Mouse (Mus musculus): ENCODE results near the gene Gm1604a.
"Not testable (repeated sequence)": the region's sequence is repeated elsewhere in the genome, so short reads cannot be mapped to it uniquely, and the experiment has no call there.

Gene Gm1604a

GRCm38 (mm10) chr17:7069561-7070240, 44.3 kb downstream of the Gm1604a start:
- DNase-seq = not testable (repeated sequence)

DNA sequence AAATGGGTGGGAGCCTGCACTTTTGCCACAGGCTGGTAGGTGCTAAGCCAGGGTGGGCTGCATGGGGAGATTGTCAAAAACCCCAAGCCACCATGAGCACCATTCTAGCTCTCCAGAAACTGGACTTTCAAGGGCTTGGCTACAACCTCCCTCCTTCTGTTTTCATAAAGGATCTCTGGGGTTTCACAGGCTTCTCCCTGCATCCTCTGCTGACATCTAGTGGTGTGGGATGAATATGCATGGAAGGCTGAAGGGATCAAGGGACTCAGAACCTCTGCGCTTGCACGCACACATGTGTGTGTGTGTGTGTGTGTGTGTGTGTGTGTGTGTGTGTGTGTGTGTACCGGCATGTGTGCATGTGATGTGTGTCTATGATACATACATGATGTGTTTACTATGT, 49.1 kb downstream of the Gm1604a start:
- DNase-seq = peak; percentile 60

GRCm38 (mm10) chr17:7075519-7075918, 50.2 kb downstream of the Gm1604a start:
- DNase-seq = not testable (repeated sequence)

GRCm38 (mm10) chr17:7079558-7079957, 54.2 kb downstream of the Gm1604a start:
- peak; percentile 79 for DNase-seq

DNA sequence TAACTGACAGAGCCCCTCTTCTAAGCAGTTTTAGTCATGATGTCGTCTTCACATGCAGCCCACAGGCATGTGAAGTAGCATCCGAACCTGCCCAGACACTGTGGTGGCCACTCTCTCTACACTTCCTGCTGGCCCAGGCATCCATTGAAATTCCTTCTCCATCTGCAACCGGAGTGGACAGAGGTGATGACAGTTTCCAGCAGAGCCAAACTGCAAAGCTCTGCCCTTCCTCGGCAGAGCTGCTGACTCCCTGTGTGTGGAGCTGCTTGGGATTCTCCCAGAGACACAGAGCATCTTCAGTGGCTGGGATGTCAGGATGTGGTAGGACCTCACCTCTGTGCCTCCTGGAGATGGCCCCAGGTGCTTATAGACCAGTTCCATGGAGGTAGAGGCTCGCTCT, 59.2 kb downstream of the Gm1604a start:
- not testable (repeated sequence) for DNase-seq

DNA sequence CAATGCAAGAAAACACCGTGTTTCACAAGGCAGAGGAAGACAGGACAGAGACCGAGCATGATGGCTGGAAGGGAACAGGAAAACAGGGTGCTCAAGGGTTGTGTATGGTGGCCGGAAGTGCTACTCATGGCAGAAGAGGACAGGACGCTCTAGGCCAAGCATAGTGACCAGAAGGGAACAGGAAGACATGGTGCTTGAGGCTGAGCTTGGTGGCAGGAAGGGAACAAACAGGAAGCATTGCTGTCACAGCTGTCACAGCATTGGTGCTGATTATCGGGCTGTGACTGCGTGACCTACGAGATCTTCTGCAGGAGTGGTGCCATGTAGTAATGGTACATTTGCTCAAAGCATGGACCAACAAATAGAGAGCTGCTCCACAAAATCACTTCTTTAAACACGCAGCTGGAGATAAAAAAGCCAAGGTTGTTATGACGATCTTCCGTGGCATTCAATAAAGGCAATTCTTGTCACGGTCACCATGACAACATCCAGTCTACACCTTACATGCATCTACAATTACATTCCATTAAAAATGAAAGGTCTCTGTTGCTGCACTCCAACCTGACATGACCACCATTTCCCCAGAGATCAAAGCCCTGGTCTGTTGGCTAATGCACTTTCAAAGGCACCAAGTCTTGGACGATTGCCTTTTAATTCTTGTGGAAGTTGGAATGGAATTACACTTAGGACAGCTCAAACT, 60.3 kb downstream of the Gm1604a start:
- DNase-seq = not testable (repeated sequence)

DNA sequence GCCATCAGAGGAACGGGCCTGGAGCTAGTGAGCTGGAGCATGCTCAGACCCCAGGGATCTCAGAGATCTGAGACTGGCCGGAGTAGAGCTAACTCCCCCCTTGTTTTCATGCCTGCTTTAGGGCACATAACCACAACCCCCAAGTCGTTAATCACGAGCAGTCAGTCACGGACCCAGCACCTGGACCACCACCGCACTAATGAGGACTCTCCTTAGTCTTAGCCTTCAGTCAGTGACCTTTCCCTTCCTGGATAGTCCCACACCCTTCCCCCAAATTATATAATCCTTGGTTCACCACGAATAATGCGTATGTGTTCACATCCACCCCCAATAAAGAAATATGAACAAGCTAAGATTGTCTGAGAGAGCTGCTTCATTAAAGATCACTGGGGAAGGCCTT, 61.5 kb downstream of the Gm1604a start:
- DNase-seq = not testable (repeated sequence)

DNA sequence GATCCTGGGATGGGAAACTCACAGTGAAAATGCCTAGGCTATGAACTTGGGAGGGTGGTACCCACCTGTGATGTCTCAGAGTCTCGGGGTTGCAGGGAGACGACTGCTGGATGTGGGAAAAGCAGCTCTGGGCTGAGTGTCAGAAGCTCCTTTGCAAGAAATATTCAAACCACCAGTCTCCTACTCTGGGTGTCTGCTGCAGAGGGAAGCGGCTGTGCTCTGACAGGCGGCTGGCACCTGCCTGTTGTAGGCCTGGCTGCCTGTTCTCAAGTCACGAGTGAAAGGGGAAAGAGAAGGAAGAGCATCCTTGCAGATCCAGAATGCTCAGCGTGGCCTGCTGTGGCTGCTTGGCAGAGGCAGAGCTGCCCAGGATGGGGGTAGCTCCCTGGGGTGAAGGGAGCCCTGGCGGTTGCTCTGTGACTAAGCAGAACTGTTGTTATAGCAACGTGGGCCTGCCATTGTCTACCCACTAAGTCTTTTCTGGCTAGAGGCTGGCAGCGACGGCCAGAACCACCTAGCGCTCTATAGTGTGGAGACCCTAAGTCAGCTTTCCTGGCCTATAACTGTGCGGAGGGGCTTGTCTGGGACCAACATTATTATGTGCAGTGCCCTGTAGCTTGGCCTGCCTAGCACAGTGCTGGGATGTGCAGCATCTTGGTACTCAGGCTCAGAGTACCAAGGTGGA, 72.6 kb downstream of the Gm1604a start:
- DNase-seq = not testable (repeated sequence)

DNA sequence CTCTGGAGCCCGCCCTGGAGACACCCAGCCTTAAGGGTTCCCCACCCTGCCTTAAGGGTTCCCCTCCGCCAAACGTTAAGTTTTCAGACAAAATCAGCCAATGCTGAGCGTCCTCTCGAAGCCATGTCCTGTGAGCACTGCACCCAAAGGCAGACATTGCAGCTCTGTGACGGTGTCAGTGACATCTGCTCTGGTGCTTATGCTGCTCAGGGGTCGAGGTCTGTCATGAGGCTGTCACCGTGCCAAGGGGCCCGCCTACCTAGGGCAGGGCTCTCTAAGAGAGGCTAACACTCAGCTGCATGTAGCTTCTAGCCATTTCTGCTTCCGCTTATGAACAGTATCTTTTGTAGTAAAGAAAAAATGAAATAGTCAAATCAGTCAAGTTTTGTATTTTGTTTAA, 73.7 kb downstream of the Gm1604a start:
- DNase-seq = peak; percentile 36

DNA sequence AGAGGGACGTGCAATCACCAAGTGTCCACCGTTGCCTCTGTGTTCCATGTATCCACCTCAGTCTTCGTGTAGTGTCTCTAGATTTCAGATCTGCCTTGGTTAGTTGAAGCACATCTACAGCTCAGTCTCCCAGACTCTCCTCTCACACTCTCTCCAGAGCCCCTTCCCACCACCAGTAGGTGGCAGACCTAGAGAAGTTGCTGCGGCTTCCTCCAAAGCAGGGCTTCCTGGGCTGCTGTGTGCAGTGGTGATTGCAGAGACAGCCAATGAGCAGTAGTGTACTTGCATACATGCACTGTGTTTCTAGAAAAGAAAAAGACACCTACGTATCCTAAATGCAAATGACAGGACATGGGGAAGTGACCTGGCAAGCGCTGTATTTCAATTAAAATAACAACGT, 77.6 kb downstream of the Gm1604a start:
- not testable (repeated sequence) for DNase-seq

DNA sequence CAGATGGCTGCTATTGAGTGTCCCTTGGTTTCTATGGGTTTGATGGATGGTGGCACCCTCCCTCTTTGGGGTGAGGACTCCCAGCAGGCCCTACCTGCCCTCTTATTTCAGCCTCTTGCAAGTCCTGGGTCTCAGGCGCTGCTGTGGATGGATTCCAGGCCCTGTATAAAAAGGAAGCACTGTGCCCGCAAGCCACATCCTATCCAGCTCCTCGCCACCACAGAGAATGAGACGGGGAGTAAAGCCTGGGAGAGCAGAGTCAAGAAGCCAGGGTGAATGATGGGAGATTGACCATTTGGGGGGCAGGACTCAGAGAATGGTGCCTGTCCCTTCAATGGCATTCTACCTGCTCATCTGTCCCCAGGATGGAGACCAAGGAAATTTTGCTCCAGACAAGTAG, 86.3 kb downstream of the Gm1604a start:
- not testable (repeated sequence) for DNase-seq

DNA sequence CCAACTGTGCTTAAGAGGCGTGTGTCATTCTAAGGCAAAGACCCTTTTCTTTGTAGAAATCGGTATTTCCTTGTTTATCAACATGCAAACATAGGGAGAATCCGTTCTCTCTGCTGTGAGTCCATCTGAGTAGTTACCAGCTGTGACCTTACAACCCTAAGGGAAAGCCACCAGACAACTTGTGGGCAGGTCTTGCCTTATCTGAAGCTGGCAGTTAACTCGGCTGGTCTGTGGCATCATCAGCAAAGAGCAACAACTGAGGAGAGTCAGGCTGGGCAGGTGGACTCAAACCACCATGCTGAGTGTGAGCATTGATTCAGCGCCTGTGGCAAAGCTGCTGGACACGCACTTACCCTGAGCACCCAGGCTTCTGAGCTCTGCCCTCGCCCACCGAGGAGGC, 90.9 kb downstream of the Gm1604a start:
- not testable (repeated sequence) for DNase-seq

GRCm38 (mm10) chr17:7120835-7121234, 95.5 kb downstream of the Gm1604a start:
- not testable (repeated sequence) for DNase-seq

DNA sequence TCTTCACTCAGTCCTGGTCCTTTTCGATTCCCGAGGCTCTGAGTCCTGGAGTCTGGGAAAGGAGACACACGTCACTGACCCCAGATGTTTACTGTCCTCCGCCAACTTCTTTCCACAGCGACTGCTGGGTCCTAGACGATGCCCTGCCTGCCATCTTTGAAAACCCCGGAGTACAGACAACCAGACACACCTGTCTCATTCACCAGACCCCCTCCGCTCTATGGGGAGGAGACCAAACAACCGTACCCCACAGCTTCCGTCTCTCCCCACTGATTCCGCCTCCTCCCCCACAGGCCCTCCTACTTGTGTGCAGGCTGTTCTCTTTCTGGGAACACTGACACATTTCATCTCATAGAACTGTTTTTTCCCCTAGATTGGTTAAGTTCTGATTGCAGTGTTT, 97.2 kb downstream of the Gm1604a start:
- DNase-seq = not testable (repeated sequence)

GRCm38 (mm10) chr17:7126475-7126874, 101.1 kb downstream of the Gm1604a start:
- DNase-seq = not testable (repeated sequence)

DNA sequence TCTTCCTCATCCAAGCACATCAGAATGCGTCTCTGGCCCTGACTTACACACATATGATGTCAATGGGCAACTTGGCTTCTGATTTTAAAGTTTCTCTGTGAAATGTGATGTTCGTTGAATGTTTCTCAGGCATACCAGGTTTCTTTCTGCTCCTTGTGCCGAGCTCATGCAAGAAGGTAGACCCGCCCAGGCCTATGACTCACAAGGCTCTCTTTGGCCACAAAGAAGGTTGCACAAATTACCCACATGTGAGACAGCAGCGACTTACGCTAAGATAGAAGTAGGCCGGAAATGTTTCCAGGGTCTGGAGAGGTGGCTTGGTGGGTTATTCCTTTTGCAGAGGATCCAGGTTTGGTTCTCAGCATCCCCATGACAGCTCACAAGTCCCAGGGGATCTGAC, 108.6 kb downstream of the Gm1604a start:
- DNase-seq = not testable (repeated sequence)

DNA sequence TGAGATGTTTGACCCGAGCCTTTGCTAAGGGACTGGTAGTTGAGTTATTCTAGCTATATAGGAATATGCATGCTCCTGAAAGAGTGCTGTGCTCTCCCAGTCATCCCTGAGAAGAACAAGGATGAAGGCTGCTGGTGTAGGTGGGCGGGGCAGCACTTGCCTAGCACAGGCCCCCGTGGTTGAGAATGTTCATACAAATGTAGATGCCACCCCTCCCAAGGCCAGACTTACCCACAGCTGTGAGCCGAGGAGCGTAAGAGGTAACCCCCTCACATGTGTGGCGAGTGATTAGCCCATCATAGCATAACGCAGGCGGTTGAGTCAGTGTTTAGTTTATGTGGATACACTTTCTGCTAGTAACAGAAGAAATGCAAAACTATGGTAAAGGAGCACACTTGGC, 109.9 kb downstream of the Gm1604a start:
- DNase-seq = not testable (repeated sequence)
